ENCODE assay signal across 8 mouse cellular contexts in the genomic region with DNA sequence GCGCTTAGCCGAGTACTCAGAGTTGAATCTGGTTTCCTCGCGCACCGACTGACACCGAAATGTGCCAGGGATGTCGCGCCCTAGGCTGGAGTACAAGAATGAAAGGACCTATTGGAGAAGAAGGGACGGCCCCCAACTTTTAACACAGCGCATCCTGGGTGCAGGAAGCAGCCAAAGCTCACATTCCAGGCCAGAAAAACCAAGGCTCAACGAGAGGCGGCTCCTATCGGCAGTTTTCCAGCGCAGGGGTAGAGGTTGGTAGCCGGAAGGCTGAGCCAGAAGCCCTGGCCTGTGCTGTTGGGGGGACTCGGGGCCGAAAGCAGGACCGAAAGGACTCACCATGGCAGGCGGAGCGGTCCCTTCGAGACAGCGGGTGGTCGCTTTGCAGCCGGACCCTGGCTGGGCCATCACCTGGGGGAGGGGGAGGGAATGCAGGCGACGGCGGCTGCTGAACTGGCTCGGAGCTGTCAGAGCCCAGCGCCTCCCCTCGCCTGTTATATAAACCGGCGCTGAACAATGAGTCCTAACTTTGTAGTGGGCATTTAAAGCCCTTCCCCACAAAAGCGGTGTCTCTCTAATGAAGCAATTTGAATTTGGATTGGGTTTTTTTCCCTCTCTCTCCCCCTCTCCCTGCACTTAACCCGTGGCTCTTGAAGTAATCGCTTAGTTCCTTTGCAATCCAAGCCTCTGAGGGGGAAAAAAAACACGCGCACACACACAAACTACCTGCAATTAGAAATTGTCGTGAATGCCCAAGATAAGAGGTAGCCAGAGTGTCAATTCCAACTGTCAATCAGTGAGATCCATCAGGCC. TPM values are rescaled to one million over a fixed set of nuclear protein-coding genes. Genes with fewer than 3 reads are reported as not detected.
DNase-seq lines count a peak whose midpoint lies in the region; ATAC-seq lines count a peak whose summit lies in the region.

No protein-coding gene starts in this region.

- intact Hi-C loops in left cerebral cortex, postnatal 25 days (cut with DNase I), result loop anchor here (5.0 kb wide), 1 partner anchor 96 kb away; no protein-coding TSS in a partner anchor

- no peaks in the 10 kb centered on the region for H3K9me3 ChIP-seq in megakaryocyte, embryonic 14.5 days
- H3K9me3 ChIP-seq in embryonic facial prominence, embryonic 14.5 days (ENCODE audit: control insufficient read depth, low read length), result no peaks in the 10 kb centered on the region
- no peaks in the 10 kb centered on the region for H3K9me3 ChIP-seq in hindbrain, embryonic 16.5 days (ENCODE audit: control insufficient read depth, low read length)
- H3K9me3 ChIP-seq in midbrain, embryonic 11.5 days (ENCODE audit: control insufficient read depth, low read length), result no peaks in the 10 kb centered on the region

- ATAC-seq in megakaryocyte, adult 5-6 weeks (ENCODE audit: poor library complexity, severe bottlenecking), result no peak
- no peak for ATAC-seq in embryonic facial prominence, embryonic 14.5 days (ENCODE audit: low read depth)
- no peak for ATAC-seq in hindbrain, embryonic 16.5 days
- peak; percentile 27; the same call in 1 of the 2 replicates for ATAC-seq in midbrain, embryonic 11.5 days (ENCODE audit: low FRiP score)
- ATAC-seq in granulocyte monocyte progenitor cell, adult 5-6 weeks (replicated peaks; ENCODE audit: poor library complexity, severe bottlenecking), result no peak

- peak overlapping the region; percentile 76 for H3K9ac ChIP-seq in embryonic facial prominence, embryonic 14.5 days (ENCODE audit: low read depth, low read length)
- H3K9ac ChIP-seq in hindbrain, embryonic 16.5 days (ENCODE audit: low read depth, low read length), result no peak overlapping the region
- H3K9ac ChIP-seq in midbrain, embryonic 11.5 days (ENCODE audit: low read length), result no peak overlapping the region

- DNase-seq in embryonic facial prominence, embryonic 14.5 days (ENCODE audit: low spot score), result no peak
- peak; percentile 96 for DNase-seq in midbrain, embryonic 11.5 days (ENCODE audit: low spot score, missing footprints)
- DNase-seq in left cerebral cortex, postnatal 25 days (ENCODE audit: low spot score in 2 of 2), result no peak
- DNase-seq in layer of hippocampus, adult 18-20 months (ENCODE audit: low spot score in 2 of 2), result no peak

- H3K4me2 ChIP-seq in embryonic facial prominence, embryonic 14.5 days (ENCODE audit: low read depth, low read length), result peak overlapping the region; percentile 77
- H3K4me2 ChIP-seq in hindbrain, embryonic 16.5 days (ENCODE audit: low read length), result peak overlapping the region; percentile 32
- peak overlapping the region; percentile 25 for H3K4me2 ChIP-seq in midbrain, embryonic 11.5 days

- peak overlapping the region; percentile 87 for H3K4me3 ChIP-seq in megakaryocyte, embryonic 14.5 days (replicated peaks)
- peak overlapping the region; percentile 56 for H3K4me3 ChIP-seq in embryonic facial prominence, embryonic 14.5 days (ENCODE audit: low read depth, low read length)
- H3K4me3 ChIP-seq in hindbrain, embryonic 16.5 days (ENCODE audit: low read length), result peak overlapping the region; percentile 15
- peak overlapping the region; percentile 39 for H3K4me3 ChIP-seq in midbrain, embryonic 11.5 days (ENCODE audit: low read depth, low read length)

- peaks cover 99% of the 10 kb centered on the region for H3K27me3 ChIP-seq in megakaryocyte, embryonic 14.5 days (replicated peaks)
- peaks cover 92% of the 10 kb centered on the region for H3K27me3 ChIP-seq in embryonic facial prominence, embryonic 14.5 days (replicated peaks; ENCODE audit: control insufficient read depth, insufficient read depth, low read length)
- peaks cover 73% of the 10 kb centered on the region for H3K27me3 ChIP-seq in hindbrain, embryonic 16.5 days (replicated peaks; ENCODE audit: control insufficient read depth, insufficient read depth, low read length)
- H3K27me3 ChIP-seq in midbrain, embryonic 11.5 days (ENCODE audit: control insufficient read depth, insufficient read depth, low read length), result peaks cover 91% of the 10 kb centered on the region

- WGBS in embryonic facial prominence, embryonic 14.5 days, result under 1% methylated on average over 30 of the region's 38 CpGs
- under 1% methylated on average over 38 of the region's 38 CpGs for WGBS in hindbrain, embryonic 16.5 days
- WGBS in midbrain, embryonic 11.5 days, result under 1% methylated on average over 38 of the region's 38 CpGs

- H3K36me3 ChIP-seq in megakaryocyte, embryonic 14.5 days (replicated peaks; ENCODE audit: low read length), result no peaks in the 10 kb centered on the region
- H3K36me3 ChIP-seq in embryonic facial prominence, embryonic 14.5 days (ENCODE audit: control insufficient read depth, insufficient read depth, low read length), result no peaks in the 10 kb centered on the region
- no peaks in the 10 kb centered on the region for H3K36me3 ChIP-seq in hindbrain, embryonic 16.5 days (ENCODE audit: control insufficient read depth, insufficient read depth, low read length)
- no peaks in the 10 kb centered on the region for H3K36me3 ChIP-seq in midbrain, embryonic 11.5 days (ENCODE audit: control insufficient read depth, insufficient read depth, low read length)

- H3K4me1 ChIP-seq in megakaryocyte, embryonic 14.5 days, result peaks cover 42% of the 10 kb centered on the region
- H3K4me1 ChIP-seq in embryonic facial prominence, embryonic 14.5 days (ENCODE audit: control insufficient read depth, insufficient read depth, low read length), result peaks cover 17% of the 10 kb centered on the region
- H3K4me1 ChIP-seq in hindbrain, embryonic 16.5 days (ENCODE audit: control insufficient read depth, insufficient read depth, low read depth, low read length), result peaks cover 31% of the 10 kb centered on the region
- H3K4me1 ChIP-seq in midbrain, embryonic 11.5 days (ENCODE audit: control insufficient read depth, insufficient read depth, low read length), result peaks cover 26% of the 10 kb centered on the region

- H3K27ac ChIP-seq in embryonic facial prominence, embryonic 14.5 days (replicated peaks; ENCODE audit: low read depth, low read length), result peak overlapping the region; percentile 83
- H3K27ac ChIP-seq in hindbrain, embryonic 16.5 days (ENCODE audit: low read depth, low read length), result no peak overlapping the region
- H3K27ac ChIP-seq in midbrain, embryonic 11.5 days (ENCODE audit: low read depth, low read length), result no peak overlapping the region

RNA-seq across cellular contexts. Expression of a gene that starts 1.4 kb away (rescaled TPM):
- polyA plus RNA-seq in megakaryocyte, embryonic 14.5 days (2012; ENCODE audit: insufficient read depth, low replicate concordance), result 0.18 TPM in 1 of 2 replicates, not detected in the other
- not detected in 2 replicates for total RNA-seq in megakaryocyte, adult 5-6 weeks (2015)
- total RNA-seq in megakaryocyte, adult 5-6 weeks (2017), result not detected in 2 replicates
- polyA plus RNA-seq in embryonic facial prominence, embryonic 14.5 days (2014; fragmentation: Nextera tagmentation; extraction: Ambion mirVana), result 5.3 and 5.4 TPM in 2 replicates
- polyA plus RNA-seq in hindbrain, embryonic 16.5 days (2015; fragmentation: Nextera tagmentation; extraction: Ambion mirVana), result 0.48 and 3.4 TPM in 2 replicates
- polyA plus RNA-seq in midbrain, embryonic 11.5 days (2014; fragmentation: Nextera tagmentation; extraction: Ambion mirVana), result 0.92 and 1.3 TPM in 2 replicates
- total RNA-seq in left cerebral cortex, postnatal 25 days (2021), result 10 to 100 TPM; 17.5 to 20.0 TPM
- 10 to 100 TPM; 15.6 to 16.4 TPM for total RNA-seq in layer of hippocampus, adult 18-20 months (2021)
- total RNA-seq in granulocyte monocyte progenitor cell, adult 5-6 weeks (2014; fragmentation: Nextera tagmentation), result not detected in 2 replicates
- not detected in 2 replicates for total RNA-seq in granulocyte monocyte progenitor cell, adult 5-6 weeks (2017)

RNA-seq across cellular contexts. Expression of a gene that starts 32.4 kb away (rescaled TPM):
- polyA plus RNA-seq in megakaryocyte, embryonic 14.5 days (2012; ENCODE audit: insufficient read depth, low replicate concordance), result 2.5 and 6.8 TPM in 2 replicates
- total RNA-seq in megakaryocyte, adult 5-6 weeks (2015), result 9.3 and 10.1 TPM in 2 replicates
- 22.5 and 23.6 TPM in 2 replicates for total RNA-seq in megakaryocyte, adult 5-6 weeks (2017)
- polyA plus RNA-seq in embryonic facial prominence, embryonic 14.5 days (2014; fragmentation: Nextera tagmentation; extraction: Ambion mirVana), result 35.1 and 38.0 TPM in 2 replicates
- polyA plus RNA-seq in hindbrain, embryonic 16.5 days (2015; fragmentation: Nextera tagmentation; extraction: Ambion mirVana), result 26.6 and 26.7 TPM in 2 replicates
- polyA plus RNA-seq in midbrain, embryonic 11.5 days (2014; fragmentation: Nextera tagmentation; extraction: Ambion mirVana), result 29.9 and 30.8 TPM in 2 replicates
- 10 to 100 TPM; 15.5 to 20.0 TPM for total RNA-seq in left cerebral cortex, postnatal 25 days (2021)
- 10 to 100 TPM; 17.0 to 20.2 TPM for total RNA-seq in layer of hippocampus, adult 18-20 months (2021)
- 16.9 and 21.4 TPM in 2 replicates for total RNA-seq in granulocyte monocyte progenitor cell, adult 5-6 weeks (2014; fragmentation: Nextera tagmentation)
- 20.4 and 21.7 TPM in 2 replicates for total RNA-seq in granulocyte monocyte progenitor cell, adult 5-6 weeks (2017)

RNA-seq across cellular contexts. Expression of a gene that starts 32.8 kb away (rescaled TPM):
- 4.2 TPM in 1 of 2 replicates, not detected in the other for polyA plus RNA-seq in megakaryocyte, embryonic 14.5 days (2012; ENCODE audit: insufficient read depth, low replicate concordance)
- 36.4 and 37.8 TPM in 2 replicates for total RNA-seq in megakaryocyte, adult 5-6 weeks (2015)
- 21.7 and 22.1 TPM in 2 replicates for total RNA-seq in megakaryocyte, adult 5-6 weeks (2017)
- polyA plus RNA-seq in embryonic facial prominence, embryonic 14.5 days (2014; fragmentation: Nextera tagmentation; extraction: Ambion mirVana), result 73.4 and 81.8 TPM in 2 replicates
- polyA plus RNA-seq in hindbrain, embryonic 16.5 days (2015; fragmentation: Nextera tagmentation; extraction: Ambion mirVana), result 114 and 117 TPM in 2 replicates
- 119 and 127 TPM in 2 replicates for polyA plus RNA-seq in midbrain, embryonic 11.5 days (2014; fragmentation: Nextera tagmentation; extraction: Ambion mirVana)
- 10 to 100 TPM; 53.4 to 54.6 TPM for total RNA-seq in left cerebral cortex, postnatal 25 days (2021)
- 10 to 100 TPM; 46.6 to 50.5 TPM for total RNA-seq in layer of hippocampus, adult 18-20 months (2021)
- total RNA-seq in granulocyte monocyte progenitor cell, adult 5-6 weeks (2014; fragmentation: Nextera tagmentation), result 19.4 and 23.1 TPM in 2 replicates
- 18.6 and 20.1 TPM in 2 replicates for total RNA-seq in granulocyte monocyte progenitor cell, adult 5-6 weeks (2017)

RNA-seq across cellular contexts. Expression of a gene that starts 54.5 kb away (rescaled TPM):
- polyA plus RNA-seq in megakaryocyte, embryonic 14.5 days (2012; ENCODE audit: insufficient read depth, low replicate concordance), result not detected in 2 replicates
- 0.25 TPM in 1 of 2 replicates, not detected in the other for total RNA-seq in megakaryocyte, adult 5-6 weeks (2015)
- not detected in 2 replicates for total RNA-seq in megakaryocyte, adult 5-6 weeks (2017)
- polyA plus RNA-seq in embryonic facial prominence, embryonic 14.5 days (2014; fragmentation: Nextera tagmentation; extraction: Ambion mirVana), result 1.0 and 6.8 TPM in 2 replicates
- 4.1 and 4.6 TPM in 2 replicates for polyA plus RNA-seq in hindbrain, embryonic 16.5 days (2015; fragmentation: Nextera tagmentation; extraction: Ambion mirVana)
- 0.33 TPM in 1 of 2 replicates, not detected in the other for polyA plus RNA-seq in midbrain, embryonic 11.5 days (2014; fragmentation: Nextera tagmentation; extraction: Ambion mirVana)
- total RNA-seq in left cerebral cortex, postnatal 25 days (2021), result under 1 TPM; 0.53 to 0.82 TPM
- 1 to 10 TPM; 1.8 to 2.5 TPM for total RNA-seq in layer of hippocampus, adult 18-20 months (2021)
- not detected in 2 replicates for total RNA-seq in granulocyte monocyte progenitor cell, adult 5-6 weeks (2014; fragmentation: Nextera tagmentation)
- total RNA-seq in granulocyte monocyte progenitor cell, adult 5-6 weeks (2017), result 1.5 TPM in 1 of 2 replicates, not detected in the other

RNA-seq across cellular contexts. Expression of a gene that starts 54.6 kb away (rescaled TPM):
- 30.0 and 76.6 TPM in 2 replicates for polyA plus RNA-seq in megakaryocyte, embryonic 14.5 days (2012; ENCODE audit: insufficient read depth, low replicate concordance)
- 87.6 and 88.1 TPM in 2 replicates for total RNA-seq in megakaryocyte, adult 5-6 weeks (2015)
- 35.7 and 48.5 TPM in 2 replicates for total RNA-seq in megakaryocyte, adult 5-6 weeks (2017)
- 228 and 236 TPM in 2 replicates for polyA plus RNA-seq in embryonic facial prominence, embryonic 14.5 days (2014; fragmentation: Nextera tagmentation; extraction: Ambion mirVana)
- 346 and 375 TPM in 2 replicates for polyA plus RNA-seq in hindbrain, embryonic 16.5 days (2015; fragmentation: Nextera tagmentation; extraction: Ambion mirVana)
- 184 and 186 TPM in 2 replicates for polyA plus RNA-seq in midbrain, embryonic 11.5 days (2014; fragmentation: Nextera tagmentation; extraction: Ambion mirVana)
- total RNA-seq in left cerebral cortex, postnatal 25 days (2021), result 100 to 1,000 TPM; 197 to 198 TPM
- 100 to 1,000 TPM; 193 to 203 TPM for total RNA-seq in layer of hippocampus, adult 18-20 months (2021)
- 105 and 132 TPM in 2 replicates for total RNA-seq in granulocyte monocyte progenitor cell, adult 5-6 weeks (2014; fragmentation: Nextera tagmentation)
- 38.0 and 58.6 TPM in 2 replicates for total RNA-seq in granulocyte monocyte progenitor cell, adult 5-6 weeks (2017)

Comparison
In these comparisons a context has a peak if more than half of its experiments do, and no peak if none do; other contexts are left out.
1. H3K4me3 ChIP-seq: peak in every context shown above with its lines; median percentile 87 in megakaryocyte, embryonic 14.5 days; 56 in embryonic facial prominence, embryonic 14.5 days; 39 in midbrain, embryonic 11.5 days; 15 in hindbrain, embryonic 16.5 days.
2. H3K4me2 ChIP-seq: peak in every context shown above with its lines; median percentile 77 in embryonic facial prominence, embryonic 14.5 days; 32 in hindbrain, embryonic 16.5 days; 25 in midbrain, embryonic 11.5 days.
3. RNA of a gene that starts 1.4 kb away (total RNA-seq): 17.5 to 20.0 TPM in left cerebral cortex, postnatal 25 days and 15.6 to 16.4 TPM in layer of hippocampus, adult 18-20 months; not detected in megakaryocyte, adult 5-6 weeks and not detected in granulocyte monocyte progenitor cell, adult 5-6 weeks; every median in the first group is over 10 times any median in the second.